Mouse (Mus musculus) cerebral cortex, adult 2 months (tissue): Measurements from ENCODE around the gene Fbxw9.

Experiments
- WGBS: fragments of 180-500 bp; shearing (Covaris S2); methylation state at CpG from one replicate; pipeline ENCODE4 v1.1.7; 2018; 5-methylcytosine and 5-hydroxymethylcytosine counted together

The Fbxw9 gene

GRCm38 (mm10) chr8:85037366-85037680 lies 22.5 kb upstream of the Fbxw9 start:
- WGBS: 2% methylated on average over 14 of the region's 14 CpGs

- under 1% methylated on average over 57 of the region's 57 CpGs for WGBS
These were observed 21.9 kb upstream of the Fbxw9 start for GRCm38 (mm10) chr8:85037681-85038531.

- 93% methylated on average over 6 of the region's 6 CpGs for WGBS
These were observed 16.2 kb upstream of the Fbxw9 start for GRCm38 (mm10) chr8:85043619-85044018.

- 80% methylated on average over 7 of the region's 7 CpGs for WGBS
These were observed 2.5 kb upstream of the Fbxw9 start for GRCm38 (mm10) chr8:85057367-85057766.

- 96% methylated on average over 4 of the region's 4 CpGs for WGBS
These were observed 2.7 kb downstream of the Fbxw9 start for GRCm38 (mm10) chr8:85062603-85063002.

GRCm38 (mm10) chr8:85065213-85065612 lies 5.4 kb downstream of the Fbxw9 start:
- 41% methylated on average over 2 of the region's 2 CpGs for WGBS

- 94% methylated on average over 2 of the region's 2 CpGs for WGBS
These were observed 7.3 kb downstream of the Fbxw9 start for GRCm38 (mm10) chr8:85067155-85067554.

GRCm38 (mm10) chr8:85067982-85068381 lies 8.1 kb downstream of the Fbxw9 start, which contains the start of gene Gm5741:
Gene Gm5741 (minus strand): TSS chr8:85067982.

GRCm38 (mm10) chr8:85071041-85071440 lies 11.2 kb downstream of the Fbxw9 start:
- 84% methylated on average over 5 of the region's 5 CpGs for WGBS

GRCm38 (mm10) chr8:85071514-85072281 lies 11.8 kb downstream of the Fbxw9 start, which contains the start of gene Dhps:
Gene Dhps (plus strand): TSS chr8:85071757.
- WGBS: under 1% methylated on average over 68 of the region's 68 CpGs

GRCm38 (mm10) chr8:85072364-85072929 lies 12.6 kb downstream of the Fbxw9 start:
- 18% methylated on average over 9 of the region's 9 CpGs for WGBS

GRCm38 (mm10) chr8:85073041-85073612 lies 13.3 kb downstream of the Fbxw9 start:
- 81% methylated on average over 15 of the region's 15 CpGs for WGBS

GRCm38 (mm10) chr8:85074167-85074566 lies 14.3 kb downstream of the Fbxw9 start:
- 88% methylated on average over 10 of the region's 10 CpGs for WGBS

- 92% methylated on average over 10 of the region's 10 CpGs for WGBS
These were observed 14.8 kb downstream of the Fbxw9 start for GRCm38 (mm10) chr8:85074617-85075016.

- WGBS: 78% methylated on average over 9 of the region's 9 CpGs
These were observed 16.1 kb downstream of the Fbxw9 start for GRCm38 (mm10) chr8:85076001-85076400.

- WGBS: 0% methylated on average over 2 of the region's 2 CpGs
These were observed 17.1 kb downstream of the Fbxw9 start for GRCm38 (mm10) chr8:85076993-85077392.

- under 1% methylated on average over 25 of the region's 25 CpGs for WGBS
These were observed 20.3 kb downstream of the Fbxw9 start for GRCm38 (mm10) chr8:85080214-85080531.

- under 1% methylated on average over 30 of the region's 30 CpGs for WGBS
These were observed 20.8 kb downstream of the Fbxw9 start, which contains the start of gene Wdr83os for GRCm38 (mm10) chr8:85080532-85081215. Gene Wdr83os (plus strand): TSS chr8:85080740.

GRCm38 (mm10) chr8:85081216-85081555 lies 21.3 kb downstream of the Fbxw9 start, which contains the start of gene Wdr83:
Gene Wdr83 (minus strand): TSS chr8:85081306.
- under 1% methylated on average over 9 of the region's 9 CpGs for WGBS

- WGBS: 81% methylated on average over 4 of the region's 4 CpGs
These were observed 22.3 kb downstream of the Fbxw9 start for GRCm38 (mm10) chr8:85082169-85082568.

GRCm38 (mm10) chr8:85083108-85083813 lies 23.4 kb downstream of the Fbxw9 start, which contains the start of gene Man2b1:
Gene Man2b1 (plus strand): TSS chr8:85083270.
- under 1% methylated on average over 30 of the region's 30 CpGs for WGBS
